Mouse (Mus musculus): ENCODE measurements at regions not wholly inside any gene's neighbourhood (a gene's known extent, or its start where the extent isn't known, plus 50 kb on each side); places are given as distances from the start of the nearest gene placed in this dataset.

- no peak for DNase-seq (ENCODE audit: low spot score in 2 of 2)
Measured at GRCm38 (mm10) chr6:138956461-138957072, 298.2 kb upstream of the Igbp1b start.

DNA sequence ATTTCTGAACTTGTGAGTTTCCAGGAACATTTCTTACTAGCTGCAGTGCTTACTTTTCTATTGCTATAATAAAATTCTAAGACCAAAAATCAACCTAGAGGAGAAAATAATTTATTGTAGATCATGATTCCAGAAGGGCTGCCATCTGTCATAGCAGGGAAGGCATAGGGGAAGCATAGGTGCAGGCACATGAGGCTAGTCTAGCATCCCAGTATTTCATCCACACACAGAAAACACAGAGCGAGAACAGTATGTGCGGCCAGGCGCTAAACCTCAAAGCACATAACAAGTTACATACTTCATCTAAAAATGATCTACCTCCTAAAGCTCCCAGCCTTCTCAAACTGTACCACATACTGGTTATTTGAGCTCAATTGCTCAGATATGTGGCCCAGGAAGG is 292.5 kb upstream of the Igbp1b start:
- no peak for DNase-seq (ENCODE audit: low spot score in 2 of 2)

DNA sequence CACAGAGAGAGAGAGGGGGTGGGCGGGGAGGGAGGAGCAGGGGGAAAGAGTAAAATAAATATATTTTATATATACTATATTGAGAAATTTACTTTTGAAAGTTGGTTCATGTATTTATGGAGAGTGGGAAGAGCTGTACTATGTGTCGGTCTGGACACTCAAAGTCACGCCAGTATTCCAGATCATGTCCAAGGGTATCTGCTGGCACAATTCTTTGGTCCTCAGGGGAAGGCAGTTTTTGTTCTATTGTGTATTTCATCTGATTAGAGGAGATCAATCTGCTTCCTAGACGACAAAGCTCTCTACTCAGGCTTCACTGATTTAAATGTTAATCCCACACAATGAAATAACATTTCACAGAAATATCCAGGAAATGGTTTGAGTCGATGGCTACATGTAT is 288.3 kb upstream of the Igbp1b start:
- DNase-seq (ENCODE audit: low spot score in 2 of 2) = no peak

DNA sequence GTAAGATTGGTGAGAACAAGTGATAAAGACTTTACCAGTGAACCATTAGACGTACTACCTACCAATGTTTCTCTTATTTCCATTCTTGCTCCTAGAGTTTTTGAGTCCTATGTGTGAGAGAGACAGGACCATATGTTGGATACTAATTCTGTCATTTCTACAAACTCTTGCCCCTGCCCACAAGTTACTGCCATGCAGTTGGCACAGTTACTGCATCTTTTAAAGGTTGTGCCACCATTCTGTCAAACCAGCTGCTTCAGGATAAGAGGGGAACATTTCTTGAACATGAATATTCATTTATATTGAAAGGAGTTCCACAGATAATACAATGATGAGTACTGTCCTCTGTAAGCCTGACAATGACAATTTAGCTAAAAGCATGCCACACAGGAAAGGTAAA is 287.1 kb upstream of the Igbp1b start:
- no peak for DNase-seq (ENCODE audit: low spot score in 2 of 2)

- no peak for DNase-seq (ENCODE audit: low spot score in 2 of 2)
Measured at GRCm38 (mm10) chr6:138920161-138920560, 261.8 kb upstream of the Igbp1b start.

- DNase-seq (ENCODE audit: low spot score in 2 of 2) = no peak
Measured at GRCm38 (mm10) chr6:138919531-138919930, 261.2 kb upstream of the Igbp1b start.

GRCm38 (mm10) chr6:138914981-138915380 is 256.6 kb upstream of the Igbp1b start:
- DNase-seq (ENCODE audit: low spot score in 2 of 2) = no peak

- no peak for DNase-seq (ENCODE audit: low spot score in 2 of 2)
Measured at GRCm38 (mm10) chr6:138873610-138874009, 215.3 kb upstream of the Igbp1b start.

DNA sequence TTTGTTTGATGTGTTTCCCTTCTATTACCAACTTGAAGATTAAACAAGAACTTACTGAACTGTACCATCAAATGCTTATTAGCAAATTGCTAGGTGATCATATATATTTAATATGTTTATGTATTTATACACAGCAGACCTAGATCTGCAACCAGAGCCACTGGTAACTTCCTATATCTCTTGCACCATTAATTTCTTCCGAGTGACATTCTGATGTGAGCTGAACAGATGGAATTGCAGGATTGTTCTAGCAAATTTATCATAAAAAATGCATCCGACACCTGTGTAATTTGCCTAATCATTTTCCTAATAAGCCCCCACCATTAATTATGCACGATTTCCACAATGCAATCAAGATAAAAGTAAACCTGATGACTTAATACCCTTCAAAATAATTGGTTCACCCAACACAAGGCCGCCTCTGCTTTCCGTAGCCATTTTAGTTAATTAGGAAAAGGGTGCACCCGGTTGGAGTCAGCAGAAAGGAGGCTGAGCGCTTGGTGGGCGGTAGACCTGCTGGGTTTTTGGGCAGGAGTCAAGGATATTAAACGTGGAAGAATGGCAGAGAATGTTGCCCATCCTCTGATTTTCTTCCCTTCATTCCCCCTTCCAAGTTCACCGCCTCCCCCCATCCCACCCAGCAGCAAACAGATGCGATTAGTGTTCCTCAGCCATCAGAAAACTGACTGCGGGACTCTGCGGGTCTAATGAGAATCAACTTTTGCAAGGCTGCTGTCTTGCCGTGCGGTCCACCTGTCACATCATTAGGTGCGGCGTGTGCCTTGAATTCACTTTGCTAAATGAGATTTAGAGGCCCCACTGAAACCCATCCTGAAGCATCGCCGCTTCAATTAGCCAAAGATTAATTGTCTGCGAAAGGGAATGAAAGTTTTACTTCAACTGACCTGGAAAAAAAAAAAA is 214.4 kb upstream of the Igbp1b start:
- DNase-seq (ENCODE audit: low spot score in 2 of 2) = no peak

DNA sequence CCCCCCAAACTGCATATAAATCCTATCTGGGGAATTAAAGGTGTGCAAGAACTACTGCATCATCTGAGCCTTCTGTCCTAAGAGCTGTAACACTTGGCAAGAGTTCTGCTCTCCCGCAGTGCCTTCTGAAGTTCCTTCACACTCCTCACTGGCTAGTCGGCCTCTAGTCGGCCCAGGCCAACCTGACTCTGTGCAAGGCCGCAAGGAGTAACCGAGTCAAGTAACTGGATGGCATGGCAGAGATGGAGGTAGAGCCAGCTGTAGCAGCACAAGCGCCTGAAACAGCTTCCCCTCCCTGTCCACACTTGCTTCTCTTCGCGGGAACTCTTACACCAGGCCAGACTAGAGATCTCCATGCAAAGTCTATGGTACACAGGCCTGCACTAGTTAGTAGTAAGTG is 179.7 kb upstream of the Igbp1b start:
- no peak for DNase-seq (ENCODE audit: low spot score in 2 of 2)

- DNase-seq (ENCODE audit: low spot score in 2 of 2) = no peak
Measured at GRCm38 (mm10) chr6:138834876-138835275, 176.5 kb upstream of the Igbp1b start.

GRCm38 (mm10) chr6:138801835-138802234 is 143.5 kb upstream of the Igbp1b start:
- no peak for DNase-seq (ENCODE audit: low spot score in 2 of 2)

DNA sequence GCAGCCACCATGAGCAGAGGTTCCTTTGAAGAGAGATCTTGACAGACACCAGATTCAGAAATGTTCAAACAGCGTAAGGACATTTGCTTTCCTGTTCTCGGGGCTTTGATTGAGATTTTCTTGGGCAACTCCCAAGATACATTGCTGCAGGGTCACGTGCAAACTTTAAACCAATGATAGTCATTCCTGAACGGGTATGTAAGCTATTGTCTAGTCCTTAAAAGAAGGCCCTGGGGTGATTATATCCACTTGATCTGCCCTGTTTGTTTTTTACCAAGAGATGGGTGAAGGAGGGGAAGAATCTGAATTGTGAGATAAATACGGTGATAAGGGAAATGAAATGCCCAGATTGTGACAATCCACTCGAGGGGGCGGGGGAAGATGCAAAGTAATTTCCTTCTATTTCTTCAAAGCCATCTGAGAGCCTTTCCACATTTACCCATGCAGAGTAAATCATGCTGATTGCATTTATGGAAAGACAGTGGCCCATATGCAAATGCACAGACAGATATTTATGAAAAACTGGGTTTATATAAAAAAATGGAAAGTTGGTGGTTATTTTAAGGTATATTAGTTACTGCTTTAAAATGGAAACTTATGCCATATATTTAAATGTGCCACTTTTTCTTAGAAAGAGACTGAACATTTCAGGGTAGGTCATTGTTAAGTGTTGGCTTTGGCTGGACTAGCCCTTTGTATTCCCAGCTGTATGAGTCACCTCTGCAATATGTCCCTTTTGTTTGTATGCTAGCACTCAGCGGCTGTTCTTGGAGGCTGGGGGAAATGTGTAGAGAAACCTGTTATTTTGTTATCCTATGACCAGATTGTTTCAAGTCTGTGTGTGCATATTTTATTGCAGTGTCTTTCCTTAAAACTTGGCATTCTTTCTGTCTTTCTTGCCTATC is 142.7 kb upstream of the Igbp1b start:
- DNase-seq (ENCODE audit: low spot score in 2 of 2) = peak; percentile 8 to 10

GRCm38 (mm10) chr6:138794706-138795105 is 136.4 kb upstream of the Igbp1b start:
- DNase-seq (ENCODE audit: low spot score in 2 of 2) = no peak

DNA sequence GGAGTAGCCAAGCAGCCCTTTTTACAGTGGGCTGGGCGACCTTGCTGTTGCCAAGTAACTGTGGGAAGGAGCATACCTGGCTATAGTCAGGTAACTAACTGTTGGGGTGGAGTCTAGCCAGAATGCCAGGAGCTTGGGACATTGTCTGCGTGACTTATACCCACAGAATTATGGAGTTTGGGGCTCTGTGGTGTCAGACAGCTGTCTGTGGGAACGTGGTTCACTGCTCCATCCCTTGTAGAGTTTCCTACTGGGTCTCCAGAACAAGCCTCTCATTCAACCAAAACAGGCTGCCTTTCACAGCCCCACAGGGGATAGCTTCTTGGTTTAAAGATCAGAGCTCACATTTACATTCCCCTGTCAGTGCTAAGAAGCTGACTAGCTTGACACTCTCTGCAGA is 134.5 kb upstream of the Igbp1b start:
- no peak for DNase-seq (ENCODE audit: low spot score in 2 of 2)

GRCm38 (mm10) chr6:138782907-138783306 is 124.6 kb upstream of the Igbp1b start:
- no peak for DNase-seq (ENCODE audit: low spot score in 2 of 2)

DNA sequence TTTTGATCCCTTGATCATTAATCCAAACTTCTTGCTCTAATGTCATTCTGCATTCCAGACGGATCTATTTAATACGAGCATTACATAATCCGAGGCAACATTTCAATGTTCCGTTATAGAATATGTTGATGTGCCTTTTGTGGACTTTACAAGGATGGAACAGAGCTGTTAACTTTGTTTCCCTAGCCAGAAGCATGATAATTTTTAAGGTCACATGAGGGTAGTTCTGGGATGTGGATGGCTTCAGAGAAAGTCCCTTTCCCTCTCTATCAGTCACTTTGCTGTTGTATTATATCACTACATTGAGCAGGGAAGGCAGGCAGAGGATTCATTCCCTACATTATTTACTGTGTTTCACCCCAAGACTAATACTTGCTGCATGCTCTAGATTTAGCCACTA is 124.1 kb upstream of the Igbp1b start:
- no peak for DNase-seq (ENCODE audit: low spot score in 2 of 2)

DNA sequence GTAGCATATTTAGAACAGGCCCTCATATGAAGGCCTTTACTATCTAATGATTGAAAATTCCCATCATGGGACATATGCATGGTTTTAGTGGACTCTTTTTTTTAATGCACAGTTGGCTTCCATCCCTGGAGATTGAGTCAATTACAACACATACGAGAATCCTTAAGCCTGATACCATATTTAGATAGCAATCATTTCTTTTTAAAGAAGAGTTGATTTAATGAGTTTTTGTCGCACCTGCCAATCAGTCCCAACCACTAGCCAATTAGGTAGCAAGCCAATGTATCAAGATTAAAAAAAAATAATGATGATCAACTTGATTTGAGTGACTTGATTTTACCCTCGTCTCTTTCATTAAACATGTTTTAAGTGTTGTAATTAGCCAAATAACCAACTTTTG is 103.6 kb upstream of the Igbp1b start:
- no peak for DNase-seq (ENCODE audit: low spot score in 2 of 2)

DNA sequence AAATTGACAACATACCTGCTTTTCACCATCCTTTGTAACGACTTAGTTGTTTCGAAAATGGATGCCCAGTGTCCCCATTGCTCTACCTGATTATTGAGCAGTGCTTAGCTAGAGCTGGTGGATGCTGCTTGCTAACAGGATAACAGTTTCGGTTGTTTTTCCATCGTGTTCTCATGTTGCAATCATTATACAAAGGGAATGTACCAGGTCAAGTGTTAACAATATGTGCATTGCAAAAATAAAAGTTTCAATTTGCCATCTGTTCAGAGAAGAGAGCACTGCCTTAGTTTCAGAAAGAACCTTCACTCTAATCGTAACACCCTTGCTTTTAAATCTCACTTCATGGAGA is 96.6 kb upstream of the Igbp1b start:
- no peak for DNase-seq (ENCODE audit: low spot score in 2 of 2)

- DNase-seq (ENCODE audit: low spot score in 2 of 2) = no peak
Measured at GRCm38 (mm10) chr6:138754302-138754954, 96.1 kb upstream of the Igbp1b start.

DNA sequence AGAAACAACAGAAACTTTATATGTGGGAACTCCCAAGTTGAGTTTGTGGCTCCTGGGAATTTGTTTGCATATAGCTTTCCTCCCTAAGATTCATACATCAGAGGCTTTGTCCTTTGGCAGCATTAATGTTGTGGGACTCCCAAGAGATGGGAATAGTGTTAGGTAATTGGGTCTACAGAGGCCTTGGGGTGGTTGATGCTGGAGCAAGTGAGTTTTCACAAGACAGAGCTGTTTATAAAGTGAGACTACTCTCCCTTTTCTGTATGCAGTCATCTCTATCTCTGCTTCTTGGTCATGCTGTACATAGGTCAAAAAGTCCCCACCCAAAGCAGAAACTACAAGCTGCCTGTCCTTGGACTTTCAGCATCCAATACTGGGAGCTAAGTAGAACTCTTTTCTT is 59.4 kb upstream of the Igbp1b start:
- DNase-seq (ENCODE audit: low spot score in 2 of 2) = no peak
